Mouse (Mus musculus): Measurements from ENCODE around the gene Ptgr1. TPM values are rescaled to one million over a fixed set of nuclear protein-coding genes. Genes with fewer than 3 reads are reported as not detected.

The Ptgr1 gene
- total RNA-seq (2012; rRNA removed) = 8.0 and 14.4 TPM in 2 replicates

DNA sequence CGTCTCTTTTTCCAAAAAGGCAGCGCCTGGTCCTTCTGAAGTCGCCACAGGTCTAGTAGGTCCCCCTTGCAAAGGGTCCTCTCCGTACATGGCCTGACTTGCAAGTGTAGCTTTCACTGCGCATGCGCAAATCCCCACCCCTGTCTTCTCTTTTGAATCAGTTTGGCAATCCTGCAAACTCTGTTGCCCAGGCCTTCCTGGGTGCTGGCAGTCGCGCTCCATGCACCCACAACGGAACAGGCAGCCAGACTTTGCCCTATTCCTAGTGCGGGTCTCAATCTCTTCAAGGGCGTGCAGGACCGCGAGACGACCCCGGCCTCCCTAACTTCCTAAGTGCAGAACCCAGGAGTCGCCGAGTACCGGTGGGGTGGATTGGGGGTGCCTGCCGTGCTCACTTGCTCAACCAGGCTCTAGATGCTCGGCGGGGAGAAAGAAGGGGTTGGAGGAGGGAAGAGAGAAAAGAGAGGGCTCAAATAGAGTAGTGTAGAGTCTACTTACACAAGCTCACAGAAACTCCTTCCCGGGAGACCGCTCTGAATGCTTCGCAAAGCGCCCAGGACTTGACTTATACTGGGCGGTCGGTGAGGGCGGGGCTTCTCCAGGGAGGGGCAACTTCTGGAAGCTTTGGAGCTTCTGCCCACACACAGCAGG is at the start of gene Ptgr1:
Gene Ptgr1, minus strand, starts transcription at position 580 of the 651 bp plus-strand sequence.
- Histone ChIP-seq H3K9ac (ENCODE audit: insufficient read depth, low read depth, low read length, poor library complexity, severe bottlenecking) (peak within 1 kb of the TSS; percentile 52), H3K4me1 (ENCODE audit: control insufficient read depth in 2 of 2, insufficient read depth in 2 of 2, low read length in 2 of 2, poor library complexity in 1 of 2) (peaks cover 0 to 13% of the 10 kb centered on the region in 2 experiments; a peak in 3 of 4 replicates), H3K9me3 (ENCODE audit: control insufficient read depth, insufficient read depth, low read depth, low read length) (no peaks in the 10 kb centered on the region), H3K27ac (ENCODE audit: insufficient read depth, low read depth, low read length, poor library complexity, severe bottlenecking) (no peak within 1 kb of the TSS), H3K4me3 (ENCODE audit: insufficient read depth in 1 of 2, low read depth in 1 of 2, low read length in 2 of 2, poor library complexity in 1 of 2, severe bottlenecking in 1 of 2) (peak within 1 kb of the TSS; percentile 57 to 73), H3K36me3 (ENCODE audit: control insufficient read depth, insufficient read depth, low read length, poor library complexity, severe bottlenecking) (0 out of 2 replicates have a peak, but pooled peaks cover 2% of the 10 kb centered on the region)
- in situ Hi-C loops (cut with MboI; ENCODE audit: low sequenced_read_pairs in 2 of 2, unreplicated experiment in 2 of 2) = no loop called here
- TF ChIP-seq HCFC1 (IDR thresholded peaks at IDR 0.05; ENCODE audit: borderline replicate concordance, insufficient read depth, low read length) (no peak), MAFK (IDR thresholded peaks at IDR 0.05; ENCODE audit: insufficient read depth, low read depth, low read length) (no peak), CHD2 (IDR thresholded peaks at IDR 0.05; ENCODE audit: low read depth, low read length) (no peak), ZNF384 (IDR thresholded peaks at IDR 0.05; ENCODE audit: low read depth, low read length) (no peak), ZC3H11A (IDR thresholded peaks at IDR 0.05; ENCODE audit: borderline replicate concordance, low read depth, low read length) (no peak)
- DNase-seq (ENCODE audit: low read depth, low spot score) = peak; percentile 83

DNA sequence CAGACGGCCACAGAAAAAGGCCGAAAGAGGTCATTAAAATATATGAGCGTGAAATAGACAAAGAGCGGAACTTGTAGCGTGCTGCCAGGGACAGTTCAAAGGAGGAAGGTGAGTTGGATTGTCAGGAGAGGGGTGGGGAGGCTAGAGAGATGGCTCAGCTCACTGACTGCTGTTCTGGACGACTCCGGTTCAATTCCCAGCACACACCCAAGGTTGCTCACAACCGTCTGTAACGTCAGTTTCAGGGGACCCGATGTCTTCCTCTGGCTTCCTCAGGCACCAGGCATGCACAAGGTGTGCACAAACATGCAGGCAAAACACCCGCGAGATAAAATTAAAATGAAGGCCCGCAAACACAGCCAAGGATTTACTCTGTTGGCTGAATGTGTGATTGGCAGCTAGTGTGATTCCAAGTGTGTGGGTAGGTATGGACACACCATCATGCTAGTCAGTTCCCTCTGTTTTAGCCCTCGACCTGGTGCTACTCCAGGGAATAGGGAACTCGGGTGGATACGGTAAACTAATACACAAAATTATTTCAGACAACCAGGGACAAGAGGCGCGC is 48.9 kb upstream of the Ptgr1 start:
- H3K4me1 ChIP-seq (ENCODE audit: control insufficient read depth in 2 of 2, insufficient read depth in 2 of 2, low read length in 2 of 2, poor library complexity in 1 of 2) = peaks cover 3 to 5% of the 10 kb centered on the region in 2 experiments; a peak in 2 of 4 replicates
- no peaks in the 10 kb centered on the region for H3K36me3 ChIP-seq (ENCODE audit: control insufficient read depth, insufficient read depth, low read length, poor library complexity, severe bottlenecking)
- H3K9me3 ChIP-seq (ENCODE audit: control insufficient read depth, insufficient read depth, low read depth, low read length) = no peaks in the 10 kb centered on the region
- in situ Hi-C loops (cut with MboI; ENCODE audit: low sequenced_read_pairs in 2 of 2, unreplicated experiment in 2 of 2) = no loop called here
- no peak overlapping the region for H3K9ac ChIP-seq (ENCODE audit: insufficient read depth, low read depth, low read length, poor library complexity, severe bottlenecking)
- no peak overlapping the region for H3K27ac ChIP-seq (ENCODE audit: insufficient read depth, low read depth, low read length, poor library complexity, severe bottlenecking)
- no peak for DNase-seq (ENCODE audit: low read depth, low spot score)
- H3K4me3 ChIP-seq (ENCODE audit: insufficient read depth in 1 of 2, low read depth in 1 of 2, low read length in 2 of 2, poor library complexity in 1 of 2, severe bottlenecking in 1 of 2) = peak overlapping the region; percentile 67 to 70
- TF ChIP-seq HCFC1 (IDR thresholded peaks at IDR 0.05; ENCODE audit: borderline replicate concordance, insufficient read depth, low read length) = no peak
- no peak for TF ChIP-seq MAFK (IDR thresholded peaks at IDR 0.05; ENCODE audit: insufficient read depth, low read depth, low read length)
- TF ChIP-seq CHD2 (IDR thresholded peaks at IDR 0.05; ENCODE audit: low read depth, low read length) = no peak
- no peak for TF ChIP-seq ZC3H11A (IDR thresholded peaks at IDR 0.05; ENCODE audit: borderline replicate concordance, low read depth, low read length)
- TF ChIP-seq ZNF384 (IDR thresholded peaks at IDR 0.05; ENCODE audit: low read depth, low read length) = no peak

DNA sequence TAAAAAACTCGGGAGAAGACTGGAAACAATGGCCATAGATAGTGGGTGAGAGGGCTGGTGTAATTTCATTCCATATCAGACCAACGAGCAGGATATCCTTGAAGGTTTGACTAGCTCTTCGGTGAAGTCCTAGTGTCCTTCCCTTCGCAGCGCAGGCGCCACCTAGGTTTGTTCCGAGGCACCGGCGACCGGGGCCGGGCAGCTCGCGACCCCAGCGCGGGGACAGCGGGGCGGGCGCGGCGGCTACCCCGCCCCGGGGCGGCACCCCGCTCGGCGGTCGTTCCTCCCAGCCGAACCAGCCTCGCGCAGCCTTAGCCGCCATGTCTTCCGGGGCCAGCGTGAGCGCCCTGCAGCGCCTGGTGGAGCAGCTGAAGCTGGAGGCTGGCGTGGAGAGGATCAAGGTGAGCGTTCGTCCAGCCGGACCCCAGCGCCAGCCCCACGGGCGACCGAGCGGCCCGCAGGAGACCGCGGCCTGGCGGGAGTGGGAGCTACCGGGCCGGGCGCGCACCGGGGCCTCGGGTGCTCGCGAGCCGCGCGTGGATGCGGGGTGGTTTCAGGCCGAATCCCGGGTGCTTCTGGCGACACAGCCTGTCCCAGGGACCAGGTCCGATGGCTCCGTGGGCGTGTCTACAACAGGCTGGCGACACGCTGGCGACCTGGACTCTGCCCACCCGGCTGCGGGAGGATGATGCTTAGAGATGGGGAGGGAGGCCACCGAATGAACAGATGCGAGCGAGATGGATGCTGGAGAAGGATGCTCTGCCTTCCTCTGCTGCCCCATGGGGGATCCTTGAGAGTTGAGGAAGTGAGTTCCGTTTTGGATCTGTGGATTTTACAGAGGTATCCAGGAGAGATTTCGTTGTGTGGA is 48.2 kb upstream of the Ptgr1 start, which contains the start of gene Gng10:
Gene Gng10, plus strand, starts transcription at position 171 of the 868 bp plus-strand sequence.
- no peak for TF ChIP-seq MAFK (IDR thresholded peaks at IDR 0.05; ENCODE audit: insufficient read depth, low read depth, low read length)
- no peak for TF ChIP-seq ZNF384 (IDR thresholded peaks at IDR 0.05; ENCODE audit: low read depth, low read length)
- TF ChIP-seq HCFC1 (IDR thresholded peaks at IDR 0.05; ENCODE audit: borderline replicate concordance, insufficient read depth, low read length) = no peak
- TF ChIP-seq CHD2 (IDR thresholded peaks at IDR 0.05; ENCODE audit: low read depth, low read length) = no peak

DNA sequence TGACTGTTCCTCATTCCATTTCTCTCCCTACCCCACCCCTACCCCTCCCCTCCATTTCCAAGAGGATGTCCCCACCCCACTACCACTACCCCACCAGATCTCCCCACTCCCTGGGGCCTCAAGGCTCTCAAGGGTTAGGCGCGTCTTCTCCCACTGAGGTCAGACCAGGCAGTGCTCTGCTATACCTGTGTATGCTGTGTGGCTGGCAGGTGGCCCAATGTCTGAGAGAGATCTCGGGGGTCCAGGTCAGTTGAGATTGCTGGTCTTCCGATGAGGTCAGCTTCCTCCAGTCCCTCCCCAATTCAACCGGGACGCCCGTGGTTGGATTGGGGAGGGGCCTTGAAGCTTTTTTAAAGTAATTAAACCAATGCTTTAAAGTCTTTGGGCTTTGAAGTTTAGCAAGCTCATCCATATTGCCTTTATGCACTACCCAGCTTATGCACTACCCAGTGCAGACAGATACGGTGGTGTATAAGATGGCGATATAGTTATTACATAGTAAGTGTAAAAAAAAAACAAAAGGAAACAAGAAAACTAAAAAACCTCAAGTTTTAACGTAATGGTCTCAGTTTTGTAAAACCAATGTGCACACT is 47.5 kb upstream of the Ptgr1 start:
- no peaks in the 10 kb centered on the region for H3K36me3 ChIP-seq (ENCODE audit: control insufficient read depth, insufficient read depth, low read length, poor library complexity, severe bottlenecking)
- H3K4me1 ChIP-seq (ENCODE audit: control insufficient read depth in 2 of 2, insufficient read depth in 2 of 2, low read length in 2 of 2, poor library complexity in 1 of 2) = peaks cover 3 to 5% of the 10 kb centered on the region in 2 experiments; a peak in 2 of 4 replicates
- no peak overlapping the region for H3K27ac ChIP-seq (ENCODE audit: insufficient read depth, low read depth, low read length, poor library complexity, severe bottlenecking)
- TF ChIP-seq ZNF384 (IDR thresholded peaks at IDR 0.05; ENCODE audit: low read depth, low read length) (no peak), ZC3H11A (IDR thresholded peaks at IDR 0.05; ENCODE audit: borderline replicate concordance, low read depth, low read length) (no peak), MAFK (IDR thresholded peaks at IDR 0.05; ENCODE audit: insufficient read depth, low read depth, low read length) (no peak), CHD2 (IDR thresholded peaks at IDR 0.05; ENCODE audit: low read depth, low read length) (no peak), HCFC1 (IDR thresholded peaks at IDR 0.05; ENCODE audit: borderline replicate concordance, insufficient read depth, low read length) (no peak)
- no peak overlapping the region for H3K9ac ChIP-seq (ENCODE audit: insufficient read depth, low read depth, low read length, poor library complexity, severe bottlenecking)
- in situ Hi-C loops (cut with MboI; ENCODE audit: low sequenced_read_pairs in 2 of 2, unreplicated experiment in 2 of 2) = no loop called here
- no peak for DNase-seq (ENCODE audit: low read depth, low spot score)
- no peaks in the 10 kb centered on the region for H3K9me3 ChIP-seq (ENCODE audit: control insufficient read depth, insufficient read depth, low read depth, low read length)
- H3K4me3 ChIP-seq (ENCODE audit: insufficient read depth in 1 of 2, low read depth in 1 of 2, low read length in 2 of 2, poor library complexity in 1 of 2, severe bottlenecking in 1 of 2) = peak overlapping the region; percentile 67 to 70

More for the DNA sequence above, 48.2 kb upstream of the Ptgr1 start, which contains the start of gene Gng10:
- Histone ChIP-seq H3K4me1 (ENCODE audit: control insufficient read depth in 2 of 2, insufficient read depth in 2 of 2, low read length in 2 of 2, poor library complexity in 1 of 2) (peaks cover 3 to 5% of the 10 kb centered on the region in 2 experiments; a peak in 2 of 4 replicates), H3K9me3 (ENCODE audit: control insufficient read depth, insufficient read depth, low read depth, low read length) (no peaks in the 10 kb centered on the region), H3K27ac (ENCODE audit: insufficient read depth, low read depth, low read length, poor library complexity, severe bottlenecking) (no peak within 1 kb of the TSS), H3K36me3 (ENCODE audit: control insufficient read depth, insufficient read depth, low read length, poor library complexity, severe bottlenecking) (no peaks in the 10 kb centered on the region), H3K9ac (ENCODE audit: insufficient read depth, low read depth, low read length, poor library complexity, severe bottlenecking) (peak within 1 kb of the TSS; percentile 68), H3K4me3 (ENCODE audit: insufficient read depth in 1 of 2, low read depth in 1 of 2, low read length in 2 of 2, poor library complexity in 1 of 2, severe bottlenecking in 1 of 2) (peak within 1 kb of the TSS; percentile 67 to 70)
- in situ Hi-C loops (cut with MboI; ENCODE audit: low sequenced_read_pairs in 2 of 2, unreplicated experiment in 2 of 2) = no loop called here
- DNase-seq (ENCODE audit: low read depth, low spot score) = no peak
